Mouse (Mus musculus) MEL (cell line): ENCODE data around the gene Ccdc186. TPM values are rescaled to one million over a fixed set of nuclear protein-coding genes. Genes with fewer than 3 reads are reported as not detected.

Experiments used
- DNase-seq: peaks from one replicate; pipeline ENCODE4 v3.0.0; 2011; ENCODE audit warnings: low read depth, low spot score
- H3K27ac ChIP-seq: 2 replicates; pipeline ENCODE4 v1.5.1; 2012; ENCODE audit warnings: low read depth, mild to moderate bottlenecking, control low read depth, low read length, moderate library complexity; ENCODE audit not compliant: control insufficient read depth
- H3K27me3 ChIP-seq, 2 experiments: fragments of 150-350 bp in 1 of 2; sonication (generic) in 1 of 2; 2 replicates each; pipeline ENCODE4 v1.6.1; 2012; ENCODE audit warnings: low read length in 2 of 2, mild to moderate bottlenecking in 2 of 2, improper control_type of control experiment in 1 of 2, moderate library complexity in 1 of 2; ENCODE audit not compliant: insufficient read depth in 2 of 2, control insufficient read depth in 1 of 2
- H3K36me3 ChIP-seq, 2 experiments: 2 replicates each; pipeline ENCODE4 v1.6.1; 2012 to 2014; ENCODE audit warnings: low read length in 2 of 2, improper control_type of control experiment in 1 of 2, inconsistent platforms in 1 of 2, mild to moderate bottlenecking in 1 of 2; ENCODE audit not compliant: insufficient read depth in 2 of 2, control insufficient read depth in 1 of 2
- H3K4me1 ChIP-seq, 2 experiments: fragments of 150-350 bp in 1 of 2; sonication (generic) in 1 of 2; 2 replicates each; pipeline ENCODE4 v1.6.1; 2012; ENCODE audit warnings: low read length in 2 of 2, improper control_type of control experiment in 1 of 2, mild to moderate bottlenecking in 1 of 2; ENCODE audit not compliant: insufficient read depth in 2 of 2, control insufficient read depth in 1 of 2
- H3K4me3 ChIP-seq, 2 experiments: fragments of 150-350 bp in 1 of 2; sonication (generic) in 1 of 2; 2 replicates each; pipeline ENCODE4 v1.5.1; 2012; ENCODE audit warnings: low read depth in 2 of 2, low read length in 2 of 2, mild to moderate bottlenecking in 2 of 2, moderate library complexity in 2 of 2, control low read depth in 1 of 2, improper control_type of control experiment in 1 of 2; ENCODE audit not compliant: control insufficient read depth in 1 of 2, insufficient read depth in 1 of 2
- H3K79me2 ChIP-seq: 2 replicates; pipeline ENCODE4 v1.6.1; 2012; ENCODE audit warnings: mild to moderate bottlenecking, low read length, moderate library complexity; ENCODE audit not compliant: control insufficient read depth, poor library complexity, insufficient read depth
- H3K9ac ChIP-seq: 2 replicates; pipeline ENCODE4 v1.6.1; 2012; ENCODE audit warnings: low read depth, mild to moderate bottlenecking, control low read depth, low read length, moderate library complexity; ENCODE audit not compliant: control insufficient read depth, poor library complexity, severe bottlenecking
- H3K9me3 ChIP-seq: fragments of 150-350 bp; sonication (generic); replicated peaks from 2 replicates; pipeline ENCODE4 v1.6.1; 2012; ENCODE audit warnings: mild to moderate bottlenecking, low read length, improper control_type of control experiment, moderate library complexity; ENCODE audit not compliant: insufficient read depth
- CHD1 ChIP-seq: IDR thresholded peaks from 2 replicates; pipeline ENCODE4 v1.6.1; 2012; ENCODE audit warnings: low read depth, mild to moderate bottlenecking, inconsistent platforms, low read length, improper control_type of control experiment
- CTCF ChIP-seq, 3 experiments: IDR thresholded peaks in 2 of 3; conservative IDR thresholded peaks in 1 of 3; 2 replicates each; pipeline ENCODE4 v1.5.1; 2011 to 2012; ENCODE audit warnings: low read length in 3 of 3, low read depth in 2 of 3, mild to moderate bottlenecking in 2 of 3, improper control_type of control experiment in 1 of 3, inconsistent platforms in 1 of 3, mixed read lengths in 1 of 3, moderate library complexity in 1 of 3; ENCODE audit not compliant: control insufficient read depth in 1 of 3, insufficient read depth in 1 of 3, poor library complexity in 1 of 3, severe bottlenecking in 1 of 3
- E2F4 ChIP-seq: IDR thresholded peaks from 2 replicates; pipeline ENCODE4 v1.6.1; 2011; ENCODE audit warnings: low read depth, low read length, improper control_type of control experiment, borderline replicate concordance
- EP300 ChIP-seq, 2 experiments: IDR thresholded peaks; 2 replicates each; pipeline ENCODE4 v1.6.1; 2011; ENCODE audit warnings: improper control_type of control experiment in 2 of 2, low read length in 2 of 2, low read depth in 1 of 2, mild to moderate bottlenecking in 1 of 2
- ETS1 ChIP-seq: IDR thresholded peaks from 2 replicates; pipeline ENCODE4 v1.6.1; 2012; ENCODE audit warnings: low read depth, mild to moderate bottlenecking, inconsistent platforms, low read length, improper control_type of control experiment, moderate library complexity
- MAFK ChIP-seq: IDR thresholded peaks from 2 replicates; pipeline ENCODE4 v1.6.1; 2011; ENCODE audit warnings: low read depth, mild to moderate bottlenecking, low read length, improper control_type of control experiment, borderline replicate concordance
- MAX ChIP-seq: IDR thresholded peaks from 2 replicates; pipeline ENCODE4 v1.6.1; 2011; ENCODE audit warnings: low read length, improper control_type of control experiment
- MAZ ChIP-seq: IDR thresholded peaks from 2 replicates; pipeline ENCODE4 v1.6.1; 2012; ENCODE audit warnings: low read depth, mild to moderate bottlenecking, inconsistent platforms, low read length, improper control_type of control experiment
- MEF2A ChIP-seq: IDR thresholded peaks from 2 replicates; pipeline ENCODE4 v1.6.1; 2014; ENCODE audit warnings: low read depth, mild to moderate bottlenecking, inconsistent platforms, low read length, improper control_type of control experiment; ENCODE audit not compliant: poor library complexity, insufficient replicate concordance, severe bottlenecking; ENCODE audit errors: extremely low read depth
- MYB ChIP-seq: IDR thresholded peaks from 2 replicates; pipeline ENCODE4 v1.6.1; 2011; ENCODE audit warnings: mild to moderate bottlenecking, low read depth, low read length, improper control_type of control experiment
- NELFE ChIP-seq: IDR thresholded peaks from 2 replicates; pipeline ENCODE4 v1.6.1; 2011; ENCODE audit warnings: low read depth, low read length, improper control_type of control experiment
- NRF1 ChIP-seq: IDR thresholded peaks from 2 replicates; pipeline ENCODE4 v1.6.1; 2014; ENCODE audit warnings: low read depth, mild to moderate bottlenecking, inconsistent platforms, low read length, improper control_type of control experiment, moderate library complexity; ENCODE audit not compliant: poor library complexity, insufficient read depth, severe bottlenecking
- POLR2A ChIP-seq, 2 experiments: IDR thresholded peaks; 2 replicates each; pipeline ENCODE4 v1.6.1; 2011 to 2012; ENCODE audit warnings: low read length in 2 of 2, mild to moderate bottlenecking in 2 of 2, control low read depth in 1 of 2, improper control_type of control experiment in 1 of 2, low read depth in 1 of 2, moderate library complexity in 1 of 2; ENCODE audit not compliant: control insufficient read depth in 1 of 2, insufficient read depth in 1 of 2, poor library complexity in 1 of 2
- RAD21 ChIP-seq: IDR thresholded peaks from 2 replicates; pipeline ENCODE4 v1.6.1; 2011; ENCODE audit warnings: mild to moderate bottlenecking, low read depth, low read length, improper control_type of control experiment
- RCOR1 ChIP-seq: IDR thresholded peaks from 2 replicates; pipeline ENCODE4 v1.6.1; 2012; ENCODE audit warnings: low read depth, mild to moderate bottlenecking, inconsistent platforms, low read length, improper control_type of control experiment
- SMC3 ChIP-seq: IDR thresholded peaks from 2 replicates; pipeline ENCODE4 v1.6.1; 2011; ENCODE audit warnings: low read depth, low read length, improper control_type of control experiment
- TCF12 ChIP-seq: IDR thresholded peaks from 2 replicates; pipeline ENCODE4 v1.6.1; 2014; ENCODE audit warnings: low read depth, mild to moderate bottlenecking, inconsistent platforms, low read length, improper control_type of control experiment, moderate library complexity
- ZKSCAN1 ChIP-seq: IDR thresholded peaks from 2 replicates; pipeline ENCODE4 v1.6.1; 2012; ENCODE audit warnings: low read depth, mild to moderate bottlenecking, inconsistent platforms, low read length, improper control_type of control experiment, moderate library complexity
- ZNF384 ChIP-seq: IDR thresholded peaks from 2 replicates; pipeline ENCODE4 v1.6.1; 2012; ENCODE audit warnings: low read depth, mild to moderate bottlenecking, inconsistent platforms, low read length, improper control_type of control experiment
- polyA plus RNA-seq, 2 experiments: library from polyadenylated mRNA; stranded (reverse) in 1 of 2; unstranded in 1 of 2; fragments of >175 nt in 1 of 2; fragments of >200 nt in 1 of 2; gene quantifications; 2 replicates each; pipeline versions ENCODE4 v1.2.1 to v1.2.4; 2012; ENCODE audit warnings: low replicate concordance in 2 of 2, low read depth in 1 of 2; ENCODE audit not compliant: insufficient read length in 2 of 2, insufficient read depth in 1 of 2, missing spikeins in 1 of 2
- total RNA-seq: library from RNA; depleted of rRNA; stranded (reverse); fragments of 300-350 nt; gene quantifications from 2 replicates; pipeline ENCODE4 v1.2.3, GENCODE M21; 2012

The Ccdc186 gene
- total and polyA plus RNA-seq, 3 experiments = 7.9 to 72.2 (median 21.9) TPM

DNA sequence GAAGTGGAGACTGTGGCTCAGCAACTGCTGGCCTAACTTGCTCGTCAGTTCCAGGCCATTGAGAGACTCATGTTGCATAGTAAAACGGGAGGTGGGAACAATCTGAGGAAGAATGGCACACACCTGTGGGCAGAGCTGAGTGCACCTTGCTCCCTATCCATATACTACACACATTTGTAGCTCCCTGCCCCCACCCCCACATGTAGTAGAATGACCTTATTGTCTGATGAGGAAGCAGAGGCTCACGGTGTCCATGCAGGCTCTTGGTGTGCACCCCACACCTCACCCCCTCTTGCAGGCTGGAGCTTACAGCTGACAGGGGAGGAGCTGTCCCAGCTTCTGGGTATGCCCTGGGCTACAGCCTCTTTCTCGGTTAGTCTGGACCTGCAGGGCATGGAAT, 45.7 kb upstream of the Ccdc186 start:
- Histone ChIP-seq H3K9me3 (no peaks in the 10 kb centered on the region), H3K9ac (no peak overlapping the region), H3K79me2 (no peaks in the 10 kb centered on the region), H3K4me1 (no peaks in the 10 kb centered on the region), H3K27me3 (peaks cover 0 to 6% of the 10 kb centered on the region in 2 experiments; a peak in 2 of 4 replicates), H3K27ac (no peak overlapping the region), H3K36me3 (no peaks in the 10 kb centered on the region), H3K4me3 (no peak overlapping the region)
- TF ChIP-seq RCOR1 (no peak), EP300 (IDR thresholded peaks at IDR 0.05; ENCODE audit: low read depth in 1 of 2, low read length in 2 of 2) (no peak), TCF12 (no peak), CHD1 (no peak), MAFK (no peak), NRF1 (no peak), ETS1 (no peak), MYB (no peak), ZNF384 (no peak), POLR2A (IDR thresholded peaks at IDR 0.05; ENCODE audit: control insufficient read depth in 1 of 2, insufficient read depth in 1 of 2, low read depth in 1 of 2, low read length in 2 of 2, poor library complexity in 1 of 2) (no peak), SMC3 (no peak), ZKSCAN1 (no peak), RAD21 (no peak), MAZ (no peak), MEF2A (no peak), E2F4 (no peak), NELFE (no peak), MAX (no peak)
- no peak for DNase-seq

DNA sequence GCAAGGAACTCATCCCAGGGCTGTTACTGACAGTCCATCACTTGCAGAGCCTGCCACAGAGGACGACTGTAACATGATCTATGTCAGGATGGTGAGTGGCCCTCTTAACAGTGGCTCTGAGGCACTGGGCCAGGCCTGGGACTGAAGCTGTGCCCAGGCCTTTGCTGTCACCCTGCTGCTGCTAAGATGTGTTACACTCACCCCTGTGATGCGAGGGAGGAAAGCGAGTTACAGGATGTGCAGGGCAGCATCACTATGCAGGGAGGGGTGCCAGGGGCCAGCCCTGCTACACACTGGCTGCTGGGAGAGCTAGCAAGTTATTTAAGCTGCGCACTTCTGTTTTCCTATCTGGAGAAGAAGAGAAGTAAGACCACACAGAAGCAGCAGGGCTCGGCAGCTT, 34.5 kb upstream of the Ccdc186 start:
- no peak for TF ChIP-seq CTCF (IDR thresholded peaks at IDR 0.05 in 2 of 3, conservative IDR thresholded peaks at IDR 0.05 in 1 of 3; ENCODE audit: control insufficient read depth in 1 of 3, insufficient read depth in 1 of 3, low read depth in 2 of 3, low read length in 3 of 3, poor library complexity in 1 of 3, severe bottlenecking in 1 of 3)
- Histone ChIP-seq H3K4me1 (no peaks in the 10 kb centered on the region), H3K9ac (no peak overlapping the region)

More for the DNA sequence above, 34.5 kb upstream of the Ccdc186 start:
- no peak for DNase-seq
- Histone ChIP-seq H3K9me3 (no peaks in the 10 kb centered on the region), H3K79me2 (no peaks in the 10 kb centered on the region), H3K27me3 (no peaks in the 10 kb centered on the region), H3K27ac (no peak overlapping the region), H3K36me3 (no peaks in the 10 kb centered on the region), H3K4me3 (no peak overlapping the region)
